Mouse (Mus musculus) midbrain, embryonic 16.5 days (tissue): ENCODE results near the gene Brinp1. TPM values are rescaled to one million over a fixed set of nuclear protein-coding genes. Genes with fewer than 3 reads are reported as not detected.
"Not testable (repeated sequence)": the region's sequence is repeated elsewhere in the genome, so short reads cannot be mapped to it uniquely, and the experiment has no call there.

Experiments used
- ATAC-seq: fragments of 200-750 bp; cut with Nextera tagmentation; 2 replicates; pipeline ENCODE4 v1.8.0; 2017; ENCODE audit warnings: moderate TSS enrichment
- H3K27ac ChIP-seq: fragments of 300-500 bp; sonication (generic); 2 replicates; pipeline ENCODE4 v1.5.1; 2014; ENCODE audit warnings: mild to moderate bottlenecking, low read length, mixed read lengths
- H3K27me3 ChIP-seq: fragments of 300-500 bp; sonication (generic); 2 replicates; pipeline ENCODE4 v1.6.1; 2014; ENCODE audit warnings: low read depth, low read length, mixed read lengths; ENCODE audit not compliant: control insufficient read depth, insufficient read depth
- H3K36me3 ChIP-seq: fragments of 300-500 bp; sonication (generic); 2 replicates; pipeline ENCODE4 v1.6.1; 2014; ENCODE audit warnings: mild to moderate bottlenecking, low read length, moderate library complexity, mixed read lengths; ENCODE audit not compliant: control insufficient read depth, insufficient read depth
- H3K4me1 ChIP-seq: fragments of 300-500 bp; sonication (generic); 2 replicates; pipeline ENCODE4 v1.6.1; 2014; ENCODE audit warnings: mild to moderate bottlenecking, low read length, mixed read lengths; ENCODE audit not compliant: control insufficient read depth, insufficient read depth
- H3K4me2 ChIP-seq: fragments of 300-500 bp; sonication (generic); 2 replicates; pipeline ENCODE4 v1.6.1; 2014; ENCODE audit warnings: mild to moderate bottlenecking, low read length, mixed read lengths
- H3K4me3 ChIP-seq: fragments of 300-500 bp; sonication (generic); 2 replicates; pipeline ENCODE4 v1.5.1; 2014; ENCODE audit warnings: low read depth, mild to moderate bottlenecking, low read length, moderate library complexity, mixed read lengths
- H3K9ac ChIP-seq: fragments of 300-500 bp; sonication (generic); 2 replicates; pipeline ENCODE4 v1.6.1; 2014; ENCODE audit warnings: low read depth, low read length, mixed read lengths
- H3K9me3 ChIP-seq: fragments of 300-500 bp; sonication (generic); replicated peaks from 2 replicates; pipeline ENCODE4 v1.6.1; 2014; ENCODE audit warnings: mild to moderate bottlenecking, low read length, mixed read lengths; ENCODE audit not compliant: control insufficient read depth, poor library complexity, severe bottlenecking
- WGBS: fragments of 180-500 bp; shearing (Covaris S2); extraction: QIAGEN DNeasy Blood & Tissue Kit; methylation state at CpG from one replicate; pipeline ENCODE4 v1.1.7; 2014; 5-methylcytosine and 5-hydroxymethylcytosine counted together
- polyA plus RNA-seq: library from polyadenylated mRNA; unstranded; fragments of >200 nt; fragmentation: Nextera tagmentation; extraction: Ambion mirVana; gene quantifications from 2 replicates; pipeline ENCODE4 v1.2.1, GENCODE M21; 2015

The Brinp1 gene
- polyA plus RNA-seq, 1 experiment from 2014 or later: 66.6 TPM

DNA sequence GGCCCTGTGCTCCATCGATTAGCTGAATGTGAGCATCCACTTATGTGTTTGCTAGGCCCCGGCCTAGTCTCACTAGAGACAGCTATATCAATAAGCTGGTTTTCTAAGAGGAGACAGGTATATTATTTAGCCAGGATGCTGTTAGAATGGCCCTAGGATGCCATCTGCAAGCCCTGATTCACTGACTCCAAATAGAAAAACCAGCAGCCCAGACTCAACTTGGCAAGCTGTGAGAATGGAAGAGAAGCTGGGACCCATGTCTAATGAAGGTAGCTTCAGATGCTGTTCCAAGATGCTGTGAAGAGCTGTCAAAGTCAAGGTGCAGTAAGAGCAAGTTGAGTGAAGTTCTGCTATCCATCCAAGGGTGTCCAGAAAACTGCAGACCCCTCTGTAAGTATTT is 89.5 kb downstream of the Brinp1 start:
- Histone ChIP-seq H3K27me3 (no peaks in the 10 kb centered on the region), H3K36me3 (no peaks in the 10 kb centered on the region), H3K4me3 (no peak overlapping the region), H3K4me2 (no peak overlapping the region), H3K9me3 (no peaks in the 10 kb centered on the region), H3K4me1 (no peaks in the 10 kb centered on the region), H3K27ac (no peak overlapping the region), H3K9ac (no peak overlapping the region)
- 92% methylated on average over 2 of the region's 2 CpGs for WGBS
- no peak for ATAC-seq

DNA sequence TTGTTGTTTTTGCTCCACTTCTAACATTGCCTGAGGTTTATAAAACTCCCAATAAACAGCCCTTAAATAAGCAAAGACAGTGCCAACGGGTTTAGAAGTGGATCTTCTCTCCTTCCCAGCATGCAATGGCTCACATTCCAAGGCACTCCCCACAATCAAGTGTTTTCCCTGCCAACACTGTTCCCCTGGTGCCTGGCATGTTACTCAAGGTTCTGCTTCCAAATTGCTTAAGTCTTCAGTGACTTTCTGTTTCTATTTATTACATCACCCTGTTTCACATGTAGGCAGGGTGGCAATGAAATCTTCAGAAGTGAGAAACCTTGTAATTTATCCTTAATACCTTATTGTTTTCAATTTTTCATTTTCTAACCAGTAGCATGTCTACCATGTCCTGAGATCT is 97.3 kb downstream of the Brinp1 start:
- Histone ChIP-seq H3K36me3 (no peaks in the 10 kb centered on the region), H3K27me3 (no peaks in the 10 kb centered on the region), H3K27ac (no peak overlapping the region), H3K4me2 (no peak overlapping the region), H3K9me3 (no peaks in the 10 kb centered on the region), H3K4me3 (no peak overlapping the region), H3K4me1 (no peaks in the 10 kb centered on the region), H3K9ac (no peak overlapping the region)
- WGBS: 76% methylated on average over 1 of the region's 1 CpGs
- ATAC-seq: no peak

DNA sequence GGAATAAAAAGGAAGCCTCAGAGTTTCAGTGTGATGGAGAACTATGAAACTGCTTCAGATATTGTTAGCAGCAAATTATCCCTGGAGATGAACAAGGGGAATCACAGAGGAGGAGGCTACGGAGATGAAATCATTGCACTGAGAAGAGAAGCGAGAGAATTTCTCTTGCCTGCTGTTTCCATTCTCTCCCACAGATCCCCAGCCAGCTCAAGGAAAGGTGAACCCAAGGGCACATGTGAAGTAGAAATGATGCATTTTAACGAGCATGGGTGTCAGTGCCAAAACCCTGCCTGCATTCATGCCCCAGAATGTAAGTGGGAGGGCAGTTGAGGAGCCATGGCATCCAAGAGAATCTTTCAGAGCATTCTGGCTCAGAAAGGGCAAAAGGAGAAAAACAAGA is 104.5 kb downstream of the Brinp1 start:
- Histone ChIP-seq H3K4me1 (peaks cover 6% of the 10 kb centered on the region), H3K27me3 (no peaks in the 10 kb centered on the region), H3K9ac (no peak overlapping the region), H3K9me3 (no peaks in the 10 kb centered on the region), H3K27ac (no peak overlapping the region), H3K4me3 (no peak overlapping the region), H3K4me2 (no peak overlapping the region), H3K36me3 (no peaks in the 10 kb centered on the region)
- no peak; the same call in 1 of the 2 replicates for ATAC-seq
- 42% methylated on average over 3 of the region's 3 CpGs for WGBS

DNA sequence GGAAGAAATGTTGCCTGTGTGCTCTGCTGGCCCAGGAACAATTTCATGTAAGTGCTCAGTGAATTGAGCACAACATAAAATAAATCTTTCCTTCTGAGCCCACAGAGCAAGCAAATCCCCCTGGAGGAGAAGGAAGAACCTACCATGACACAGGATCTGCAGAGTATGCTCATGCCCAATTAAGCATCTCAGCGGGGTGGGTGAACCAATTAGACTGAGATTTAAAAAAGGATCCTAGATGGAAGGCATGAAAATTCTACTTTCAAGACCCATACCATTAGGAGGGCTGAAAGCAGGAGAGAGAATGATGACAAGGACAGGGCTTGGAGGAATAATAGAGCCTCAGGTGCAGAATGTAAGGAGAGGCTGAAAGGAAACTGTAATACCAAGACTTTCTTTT is 107.2 kb downstream of the Brinp1 start:
- WGBS: 61% methylated on average over 1 of the region's 1 CpGs
- no peak overlapping the region for H3K4me2 ChIP-seq
- no peak overlapping the region for H3K27ac ChIP-seq
- no peaks in the 10 kb centered on the region for H3K9me3 ChIP-seq
- H3K9ac ChIP-seq: no peak overlapping the region
- no peaks in the 10 kb centered on the region for H3K36me3 ChIP-seq
- no peak overlapping the region for H3K4me3 ChIP-seq
- no peak for ATAC-seq
- H3K27me3 ChIP-seq: no peaks in the 10 kb centered on the region
- peaks cover 6% of the 10 kb centered on the region for H3K4me1 ChIP-seq

DNA sequence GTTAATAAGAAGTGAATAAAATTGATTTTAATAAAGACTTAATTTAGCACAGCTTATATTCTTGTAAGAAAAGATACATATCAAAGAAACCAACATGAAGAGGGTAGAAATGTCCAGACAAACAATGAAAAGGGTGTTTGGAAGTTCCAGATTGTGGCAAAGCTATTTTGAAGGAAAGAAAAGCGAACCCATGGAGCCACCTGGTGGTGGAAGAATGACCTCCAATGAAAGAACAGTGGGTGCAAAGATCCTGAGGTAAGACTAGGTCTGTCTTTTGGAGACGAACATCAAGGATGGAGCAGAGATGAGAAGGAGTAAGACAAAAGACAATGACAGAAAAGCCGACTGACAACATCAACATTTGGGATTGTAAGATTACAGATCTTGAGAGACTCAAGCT is 108.2 kb downstream of the Brinp1 start:
- Histone ChIP-seq H3K9me3 (no peaks in the 10 kb centered on the region), H3K4me3 (no peak overlapping the region), H3K27me3 (no peaks in the 10 kb centered on the region), H3K27ac (no peak overlapping the region), H3K36me3 (no peaks in the 10 kb centered on the region), H3K9ac (no peak overlapping the region), H3K4me1 (peaks cover 6% of the 10 kb centered on the region), H3K4me2 (no peak overlapping the region)
- WGBS: 45% methylated on average over 3 of the region's 3 CpGs
- no peak for ATAC-seq

DNA sequence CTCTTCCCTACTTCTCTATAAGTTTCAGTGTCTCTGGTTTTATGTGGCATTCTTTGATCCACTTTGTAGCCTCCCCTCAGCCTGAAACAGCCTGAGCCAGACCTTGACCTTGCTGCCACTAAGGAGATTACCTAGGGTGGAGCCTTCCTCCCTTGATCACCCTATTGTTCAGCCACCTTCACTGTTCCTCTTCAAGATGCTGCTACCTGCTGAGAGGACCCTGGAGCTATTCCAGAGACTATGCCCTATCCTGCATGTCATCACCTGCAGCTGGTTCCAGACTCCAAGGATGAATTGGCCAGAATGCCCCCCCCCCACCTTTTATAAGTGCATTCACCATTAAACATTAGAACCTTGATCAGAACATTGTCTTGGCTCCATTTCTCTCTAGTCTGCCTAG is 140.2 kb downstream of the Brinp1 start:
- not testable (repeated sequence) for H3K9ac ChIP-seq, H3K4me1 ChIP-seq, ATAC-seq, H3K4me2 ChIP-seq, H3K36me3 ChIP-seq, H3K27ac ChIP-seq, H3K27me3 ChIP-seq, H3K9me3 ChIP-seq, H3K4me3 ChIP-seq

DNA sequence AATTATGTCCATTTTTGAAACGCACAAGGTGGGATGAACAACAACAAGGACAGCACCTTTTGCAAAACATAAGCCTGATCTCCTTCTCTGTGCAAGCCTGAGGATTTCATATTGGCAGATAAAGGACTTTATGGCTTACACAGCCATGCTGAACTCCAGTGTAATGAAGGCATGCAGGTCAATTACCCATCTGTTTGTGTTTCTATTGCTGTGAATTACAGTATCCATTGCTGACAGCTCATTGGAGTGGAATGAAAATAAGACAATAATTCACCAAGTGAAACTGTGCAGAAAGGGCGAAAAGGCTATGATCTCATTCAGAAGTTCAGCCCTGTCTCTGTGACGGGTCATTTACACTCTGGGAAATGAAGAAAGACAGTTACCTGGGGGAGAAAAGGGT is 147.7 kb downstream of the Brinp1 start:
- no peak overlapping the region for H3K4me2 ChIP-seq
- no peak overlapping the region for H3K4me3 ChIP-seq
- H3K9me3 ChIP-seq: no peaks in the 10 kb centered on the region
- H3K27me3 ChIP-seq: no peaks in the 10 kb centered on the region
- 0 out of 2 replicates have a peak, but pooled peaks cover 3% of the 10 kb centered on the region for H3K4me1 ChIP-seq
- no peaks in the 10 kb centered on the region for H3K36me3 ChIP-seq
- H3K27ac ChIP-seq: no peak overlapping the region
- no peak overlapping the region for H3K9ac ChIP-seq
- ATAC-seq: no peak
- WGBS: 72% methylated on average over 3 of the region's 3 CpGs

DNA sequence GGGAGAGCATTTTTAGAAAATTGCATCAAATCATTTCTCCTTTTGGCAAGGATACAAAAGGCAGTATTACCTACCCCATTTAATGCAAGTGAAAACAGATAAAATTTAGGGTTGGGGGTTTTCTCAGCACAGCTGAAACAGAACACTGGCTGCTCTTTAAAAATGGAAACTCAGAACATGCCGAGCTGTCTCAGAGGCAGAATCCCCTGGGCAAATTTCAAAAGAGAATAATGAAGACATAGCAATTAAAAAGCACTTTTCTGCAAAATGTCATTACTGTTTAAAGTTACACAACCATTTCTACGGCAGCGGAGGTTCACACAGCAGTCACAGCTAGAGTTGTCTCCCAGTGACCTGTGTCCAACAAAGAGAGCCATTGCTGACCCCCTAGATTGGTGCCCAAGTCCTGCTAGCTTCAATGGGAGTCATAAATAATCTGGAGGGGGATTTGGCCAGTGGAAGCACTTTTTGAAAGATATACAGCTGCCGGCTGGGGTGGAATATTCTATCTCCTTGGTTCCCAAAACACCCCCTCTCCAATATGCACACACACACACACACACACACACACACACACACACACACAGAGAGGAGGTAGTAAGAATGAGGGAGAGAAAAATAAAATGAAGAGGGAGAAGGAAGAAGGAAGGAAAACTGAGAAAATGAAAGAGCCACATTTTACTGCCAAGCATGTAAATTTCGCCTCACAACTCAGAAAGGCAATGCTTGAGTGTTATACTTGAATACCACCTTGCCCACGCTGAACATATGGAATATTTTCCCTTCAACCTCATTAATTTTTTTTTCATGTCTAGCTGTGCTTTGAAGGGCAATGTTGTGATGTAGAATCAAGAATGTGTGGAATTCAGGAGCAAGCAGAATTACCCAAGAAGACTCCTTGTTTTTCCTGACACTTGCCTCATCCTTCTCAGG is 152.0 kb downstream of the Brinp1 start:
- H3K4me3 ChIP-seq: no peak overlapping the region
- 0 out of 2 replicates have a peak, but pooled peaks cover 3% of the 10 kb centered on the region for H3K4me1 ChIP-seq
- no peaks in the 10 kb centered on the region for H3K27me3 ChIP-seq
- peaks cover 3% of the 10 kb centered on the region; the same call in 1 of the 2 replicates for H3K36me3 ChIP-seq
- H3K4me2 ChIP-seq: no peak overlapping the region
- no peaks in the 10 kb centered on the region for H3K9me3 ChIP-seq
- no peak for ATAC-seq
- 68% methylated on average over 6 of the region's 6 CpGs for WGBS
- H3K9ac ChIP-seq: no peak overlapping the region
- no peak overlapping the region for H3K27ac ChIP-seq

DNA sequence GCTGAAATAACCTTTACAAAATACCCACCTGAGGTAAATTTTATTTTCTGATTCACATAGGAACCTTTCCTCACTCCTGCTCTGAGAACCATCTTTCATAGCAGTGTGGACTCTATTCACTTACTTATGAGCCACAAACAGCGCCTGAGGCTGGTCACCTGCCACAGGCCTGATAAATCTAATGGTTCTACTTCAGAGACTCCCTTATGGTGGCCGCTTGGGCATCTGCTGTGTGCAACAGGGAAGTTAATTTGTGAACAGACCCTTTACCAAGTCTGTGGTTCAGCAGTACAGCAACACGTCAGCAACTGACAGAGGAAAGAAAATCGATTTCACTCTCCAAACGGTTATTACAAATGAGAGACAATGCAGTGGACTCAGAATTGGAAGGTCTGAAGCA is 164.2 kb downstream of the Brinp1 start:
- 78% methylated on average over 5 of the region's 5 CpGs for WGBS
- no peak overlapping the region for H3K27ac ChIP-seq
- no peak for ATAC-seq

More for the DNA sequence above, 164.2 kb downstream of the Brinp1 start:
- H3K9me3 ChIP-seq: no peaks in the 10 kb centered on the region
- no peaks in the 10 kb centered on the region for H3K4me1 ChIP-seq
- H3K36me3 ChIP-seq: peaks cover 2% of the 10 kb centered on the region; the same call in 1 of the 2 replicates
- H3K4me3 ChIP-seq: no peak overlapping the region
- H3K9ac ChIP-seq: no peak overlapping the region
- H3K27me3 ChIP-seq: no peaks in the 10 kb centered on the region
- H3K4me2 ChIP-seq: no peak overlapping the region
